ENCODE assay signal across 8 mouse cellular contexts in the genomic region with DNA sequence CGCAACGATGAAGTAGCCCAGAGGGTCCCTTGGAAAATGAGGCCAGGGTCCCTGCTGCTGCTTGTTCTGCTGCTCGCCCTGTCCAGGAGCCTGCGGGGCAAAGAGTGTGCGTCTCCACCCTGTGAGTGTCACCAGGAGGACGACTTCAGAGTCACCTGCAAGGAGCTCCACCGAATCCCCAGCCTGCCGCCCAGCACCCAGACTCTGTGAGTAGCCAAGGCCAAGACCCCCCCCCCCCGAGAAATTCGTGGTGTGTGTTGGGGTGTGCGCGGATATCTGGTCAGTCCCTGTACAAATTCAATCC. TPM values are rescaled to one million over a fixed set of nuclear protein-coding genes. Genes with fewer than 3 reads are reported as not detected.
DNase-seq lines count a peak whose midpoint lies in the region; ATAC-seq and TF ChIP-seq lines count a peak whose summit lies in the region.

No protein-coding gene starts in this region.

- H3K9me3 ChIP-seq in embryonic facial prominence, embryonic 15.5 days (replicated peaks) = no peaks in the 10 kb centered on the region
- no peaks in the 10 kb centered on the region for H3K9me3 ChIP-seq in limb, embryonic 11.5 days (ENCODE audit: control insufficient read depth, low read length)
- no peaks in the 10 kb centered on the region for H3K9me3 ChIP-seq in neural tube, embryonic 14.5 days (ENCODE audit: control insufficient read depth, low read length)

- no peak for DNase-seq in layer of hippocampus, adult 2 months (ENCODE audit: low spot score in 2 of 2)
- no peak for DNase-seq in layer of hippocampus, postnatal 14 days (ENCODE audit: low spot score in 2 of 2)
- DNase-seq in limb, embryonic 11.5 days (ENCODE audit: low spot score) = no peak
- no peak for DNase-seq in cerebellum, adult 18-20 months
- no peak for DNase-seq in layer of hippocampus, adult 9-11 months
- DNase-seq in gastrocnemius, postnatal 14 days = no peak

- no peaks in the 10 kb centered on the region for H3K36me3 ChIP-seq in embryonic facial prominence, embryonic 15.5 days
- H3K36me3 ChIP-seq in limb, embryonic 11.5 days (ENCODE audit: control insufficient read depth, insufficient read depth, low read length) = no peaks in the 10 kb centered on the region
- no peaks in the 10 kb centered on the region for H3K36me3 ChIP-seq in neural tube, embryonic 14.5 days (ENCODE audit: control insufficient read depth, insufficient read depth, low read length)

- no peak for TF ChIP-seq CTCF in layer of hippocampus, adult 2 months (conservative IDR thresholded peaks at IDR 0.05)

- no peak overlapping the region for H3K27ac ChIP-seq in layer of hippocampus, adult 2 months
- no peak overlapping the region for H3K27ac ChIP-seq in embryonic facial prominence, embryonic 15.5 days (replicated peaks)
- no peak overlapping the region for H3K27ac ChIP-seq in limb, embryonic 11.5 days (replicated peaks; ENCODE audit: low read depth, low read length)
- H3K27ac ChIP-seq in neural tube, embryonic 14.5 days (ENCODE audit: low read depth, low read length) = no peak overlapping the region

- peak overlapping the region; percentile 26; the same call in 1 of the 2 replicates for H3K9ac ChIP-seq in embryonic facial prominence, embryonic 15.5 days
- no peak overlapping the region; the same call in 1 of the 2 replicates for H3K9ac ChIP-seq in limb, embryonic 11.5 days (ENCODE audit: low read length)
- peak overlapping the region; percentile 46; the same call in 1 of the 2 replicates for H3K9ac ChIP-seq in neural tube, embryonic 14.5 days (replicated peaks; ENCODE audit: low read depth, low read length)

- peaks cover 8% of the 10 kb centered on the region; the same call in 1 of the 2 replicates for H3K4me1 ChIP-seq in embryonic facial prominence, embryonic 15.5 days
- no peaks in the 10 kb centered on the region for H3K4me1 ChIP-seq in limb, embryonic 11.5 days (ENCODE audit: control insufficient read depth, insufficient read depth, low read length)
- H3K4me1 ChIP-seq in neural tube, embryonic 14.5 days (ENCODE audit: control insufficient read depth, insufficient read depth, low read length) = peaks cover 5% of the 10 kb centered on the region; the same call in 1 of the 2 replicates

- H3K4me2 ChIP-seq in embryonic facial prominence, embryonic 15.5 days (replicated peaks) = peak overlapping the region; percentile 88
- peak overlapping the region; percentile 73 for H3K4me2 ChIP-seq in limb, embryonic 11.5 days (ENCODE audit: low read depth, severe bottlenecking)
- H3K4me2 ChIP-seq in neural tube, embryonic 14.5 days (ENCODE audit: low read depth, low read length) = peak overlapping the region; percentile 76

- peaks cover 23% of the 10 kb centered on the region for H3K27me3 ChIP-seq in embryonic facial prominence, embryonic 15.5 days
- H3K27me3 ChIP-seq in limb, embryonic 11.5 days (ENCODE audit: control insufficient read depth, insufficient read depth, low read length) = peaks cover 9% of the 10 kb centered on the region
- H3K27me3 ChIP-seq in neural tube, embryonic 14.5 days (ENCODE audit: control insufficient read depth, insufficient read depth, low read length) = peaks cover 18% of the 10 kb centered on the region

- 0 out of 2 replicates have a peak, but pooled peaks have one; percentile 41 for ATAC-seq in embryonic facial prominence, embryonic 15.5 days (ENCODE audit: insufficient number of reproducible peaks, low FRiP score, low TSS enrichment, low read depth)
- peak; percentile 29; the same call in 1 of the 2 replicates for ATAC-seq in limb, embryonic 11.5 days (ENCODE audit: insufficient number of reproducible peaks, low FRiP score, low TSS enrichment, low read depth)
- 0 out of 2 replicates have a peak, but pooled peaks have one; percentile 12 for ATAC-seq in neural tube, embryonic 14.5 days (ENCODE audit: low read depth)

- intact Hi-C loops in gastrocnemius, postnatal 14 days (cut with DNase I; ENCODE audit: low total_unique reads) = loop anchor here (5.0 kb wide), 1 partner anchor 396 kb away; no protein-coding TSS in a partner anchor

- peak overlapping the region; percentile 48 for H3K4me3 ChIP-seq in layer of hippocampus, adult 2 months
- peak overlapping the region; percentile 50 for H3K4me3 ChIP-seq in embryonic facial prominence, embryonic 15.5 days (replicated peaks)
- H3K4me3 ChIP-seq in limb, embryonic 11.5 days (ENCODE audit: low read depth, low read length) = peak overlapping the region; percentile 43
- H3K4me3 ChIP-seq in neural tube, embryonic 14.5 days (ENCODE audit: low read depth, low read length) = peak overlapping the region; percentile 35

- 8% methylated on average over 12 of the region's 12 CpGs for WGBS in embryonic facial prominence, embryonic 15.5 days
- WGBS in limb, embryonic 11.5 days = 5% methylated on average over 12 of the region's 12 CpGs
- WGBS in neural tube, embryonic 14.5 days = 7% methylated on average over 12 of the region's 12 CpGs

RNA-seq across cellular contexts. Expression of a gene that starts 16.6 kb away (rescaled TPM):
- under 1 TPM; 0.23 to 0.37 TPM for total RNA-seq in layer of hippocampus, adult 2 months (2021)
- under 1 TPM; 0.14 to 0.19 TPM for total RNA-seq in layer of hippocampus, postnatal 14 days (2021)
- 0.67 and 0.75 TPM in 2 replicates for polyA plus RNA-seq in embryonic facial prominence, embryonic 15.5 days (2015; fragmentation: Nextera tagmentation; extraction: Ambion mirVana)
- 0.13 and 0.20 TPM in 2 replicates for polyA plus RNA-seq in limb, embryonic 11.5 days (2014; fragmentation: Nextera tagmentation; extraction: Ambion mirVana)
- 0.59 and 0.91 TPM in 2 replicates for polyA plus RNA-seq in neural tube, embryonic 14.5 days (2014; fragmentation: Nextera tagmentation; extraction: Ambion mirVana)
- total RNA-seq in gastrocnemius, postnatal 14 days (2021) = 1 to 10 TPM in 1 of 2 experiments, under 1 TPM in 1; 0.40 to 1.0 TPM

RNA-seq across cellular contexts. Expression of a gene that starts 16.8 kb away (rescaled TPM):
- total RNA-seq in layer of hippocampus, adult 2 months (2021) = 1 to 10 TPM; 8.4 to 9.3 TPM
- 1 to 10 TPM; 6.2 to 6.4 TPM for total RNA-seq in layer of hippocampus, postnatal 14 days (2021)
- polyA plus RNA-seq in embryonic facial prominence, embryonic 15.5 days (2015; fragmentation: Nextera tagmentation; extraction: Ambion mirVana) = 9.2 and 11.1 TPM in 2 replicates
- 10.1 and 10.6 TPM in 2 replicates for polyA plus RNA-seq in limb, embryonic 11.5 days (2014; fragmentation: Nextera tagmentation; extraction: Ambion mirVana)
- 3.6 and 4.0 TPM in 2 replicates for polyA plus RNA-seq in neural tube, embryonic 14.5 days (2014; fragmentation: Nextera tagmentation; extraction: Ambion mirVana)
- total RNA-seq in gastrocnemius, postnatal 14 days (2021) = 1 to 10 TPM; 1.4 to 1.6 TPM
